Comparison of ENCODE assay signal across 19 mouse cellular contexts in genomic region chr4:104497221-104497620, GRCm38 (mm10).
DNase-seq lines count a peak whose midpoint lies in the region; ATAC-seq and TF ChIP-seq lines count a peak whose summit lies in the region.
"Had no signal": no experiment of that assay in that cellular context is flagged by ENCODE, and none has a peak within 500 bp of the region (broad histone marks: within the 10 kb centered on the region; RNA-seq: fewer than 3 reads in every experiment).

No protein-coding gene starts in this region.

- H3K4me1 ChIP-seq in forebrain, embryonic 10.5 days = peaks cover 70% of the 10 kb centered on the region
- peaks cover 18% of the 10 kb centered on the region for H3K4me1 ChIP-seq in forebrain, embryonic 15.5 days
- H3K4me1 ChIP-seq in midbrain, embryonic 10.5 days = peaks cover 65% of the 10 kb centered on the region
- peaks cover 5% of the 10 kb centered on the region for H3K4me1 ChIP-seq in midbrain, postnatal 0 days (ENCODE audit: insufficient read depth, low read length)
- no peaks in the 10 kb centered on the region for H3K4me1 ChIP-seq in hindbrain, postnatal 0 days (ENCODE audit: insufficient read depth, low read length)
- no peaks in the 10 kb centered on the region for H3K4me1 ChIP-seq in neural tube, embryonic 15.5 days
- H3K4me1 ChIP-seq: heart, embryonic 13.5 days had no signal

- no peaks in the 10 kb centered on the region for H3K36me3 ChIP-seq in forebrain, embryonic 10.5 days (replicated peaks)
- H3K36me3 ChIP-seq in forebrain, embryonic 15.5 days = no peaks in the 10 kb centered on the region
- no peaks in the 10 kb centered on the region for H3K36me3 ChIP-seq in midbrain, embryonic 10.5 days
- H3K36me3 ChIP-seq in midbrain, postnatal 0 days (ENCODE audit: insufficient read depth, low read length) = no peaks in the 10 kb centered on the region
- H3K36me3 ChIP-seq in hindbrain, postnatal 0 days (ENCODE audit: insufficient read depth, low read length) = no peaks in the 10 kb centered on the region
- H3K36me3 ChIP-seq in neural tube, embryonic 15.5 days = no peaks in the 10 kb centered on the region
- H3K36me3 ChIP-seq: heart, embryonic 13.5 days; limb, embryonic 13.5 days; liver, embryonic 15.5 days had no signal

- peaks cover 50% of the 10 kb centered on the region for H3K27me3 ChIP-seq in forebrain, embryonic 10.5 days (ENCODE audit: poor library complexity, severe bottlenecking)
- no peaks in the 10 kb centered on the region for H3K27me3 ChIP-seq in forebrain, embryonic 15.5 days
- peaks cover 6% of the 10 kb centered on the region; the same call in 1 of the 2 replicates for H3K27me3 ChIP-seq in midbrain, embryonic 10.5 days (ENCODE audit: low read depth, poor library complexity, severe bottlenecking)
- H3K27me3 ChIP-seq in midbrain, postnatal 0 days (ENCODE audit: insufficient read depth, low read length) = no peaks in the 10 kb centered on the region
- H3K27me3 ChIP-seq in hindbrain, postnatal 0 days (ENCODE audit: insufficient read depth, low read length) = no peaks in the 10 kb centered on the region
- H3K27me3 ChIP-seq in neural tube, embryonic 15.5 days (replicated peaks) = no peaks in the 10 kb centered on the region
- H3K27me3 ChIP-seq: CH12.LX; liver, embryonic 15.5 days had no signal

- H3K4me2 ChIP-seq in forebrain, embryonic 15.5 days (replicated peaks) = no peak overlapping the region
- no peak overlapping the region for H3K4me2 ChIP-seq in midbrain, postnatal 0 days (ENCODE audit: low read depth, low read length, poor library complexity, severe bottlenecking)
- no peak overlapping the region for H3K4me2 ChIP-seq in hindbrain, postnatal 0 days (ENCODE audit: low read depth, low read length)
- no peak overlapping the region for H3K4me2 ChIP-seq in neural tube, embryonic 15.5 days
- H3K4me2 ChIP-seq: heart, embryonic 13.5 days; limb, embryonic 13.5 days; liver, embryonic 15.5 days had no signal

- 0 out of 2 replicates have a peak overlapping the region, but pooled peaks have one; percentile 3 for H3K4me3 ChIP-seq in forebrain, embryonic 10.5 days
- H3K4me3 ChIP-seq in forebrain, embryonic 15.5 days = no peak overlapping the region
- H3K4me3 ChIP-seq in midbrain, embryonic 10.5 days = no peak overlapping the region
- no peak overlapping the region for H3K4me3 ChIP-seq in midbrain, postnatal 0 days (ENCODE audit: low read depth, low read length)
- no peak overlapping the region for H3K4me3 ChIP-seq in hindbrain, postnatal 0 days (ENCODE audit: low read length)
- H3K4me3 ChIP-seq in neural tube, embryonic 15.5 days (replicated peaks) = no peak overlapping the region
- H3K4me3 ChIP-seq: heart, embryonic 13.5 days; limb, embryonic 13.5 days; liver, embryonic 15.5 days; myocyte had no signal

- no peaks in the 10 kb centered on the region for H3K9me3 ChIP-seq in forebrain, embryonic 10.5 days
- no peaks in the 10 kb centered on the region for H3K9me3 ChIP-seq in forebrain, embryonic 15.5 days
- no peaks in the 10 kb centered on the region for H3K9me3 ChIP-seq in midbrain, embryonic 10.5 days (replicated peaks)
- no peaks in the 10 kb centered on the region for H3K9me3 ChIP-seq in midbrain, postnatal 0 days (ENCODE audit: low read length)
- H3K9me3 ChIP-seq in hindbrain, postnatal 0 days (ENCODE audit: low read length) = no peaks in the 10 kb centered on the region
- no peaks in the 10 kb centered on the region for H3K9me3 ChIP-seq in neural tube, embryonic 15.5 days (replicated peaks)
- H3K9me3 ChIP-seq: heart, embryonic 13.5 days; limb, embryonic 13.5 days; liver, embryonic 15.5 days had no signal

- H3K27ac ChIP-seq in forebrain, embryonic 10.5 days = peak overlapping the region; percentile 80
- no peak overlapping the region for H3K27ac ChIP-seq in forebrain, embryonic 15.5 days (replicated peaks)
- H3K27ac ChIP-seq in midbrain, embryonic 10.5 days (replicated peaks) = peak overlapping the region; percentile 80
- H3K27ac ChIP-seq in midbrain, postnatal 0 days (ENCODE audit: low read depth, low read length) = no peak overlapping the region
- H3K27ac ChIP-seq in hindbrain, postnatal 0 days = no peak overlapping the region
- 0 out of 2 replicates have a peak overlapping the region, but pooled peaks have one; percentile 5 for H3K27ac ChIP-seq in neural tube, embryonic 15.5 days (replicated peaks)
- H3K27ac ChIP-seq: heart, embryonic 13.5 days; limb, embryonic 13.5 days; liver, embryonic 15.5 days had no signal

- no peak for ATAC-seq in forebrain, embryonic 15.5 days (replicated peaks)
- ATAC-seq in midbrain, postnatal 0 days (ENCODE audit: low FRiP score) = no peak
- peak; percentile 55; the same call in 1 of the 2 replicates for ATAC-seq in hindbrain, postnatal 0 days
- 0 out of 2 replicates have a peak, but pooled peaks have one; percentile 50 for ATAC-seq in neural tube, embryonic 15.5 days (ENCODE audit: low FRiP score)

- no peak overlapping the region for H3K9ac ChIP-seq in forebrain, embryonic 15.5 days (replicated peaks)
- H3K9ac ChIP-seq in midbrain, postnatal 0 days (replicated peaks; ENCODE audit: low read length, poor library complexity, severe bottlenecking) = no peak overlapping the region
- no peak overlapping the region; the same call in 1 of the 2 replicates for H3K9ac ChIP-seq in hindbrain, postnatal 0 days (replicated peaks; ENCODE audit: low read length)
- H3K9ac ChIP-seq in neural tube, embryonic 15.5 days (replicated peaks) = no peak overlapping the region
- H3K9ac ChIP-seq: heart, embryonic 13.5 days; limb, embryonic 13.5 days; liver, embryonic 15.5 days had no signal

- no peak for TF ChIP-seq CTCF in midbrain, postnatal 0 days (IDR thresholded peaks at IDR 0.05)
- no peak for TF ChIP-seq CTCF in hindbrain, postnatal 0 days (IDR thresholded peaks at IDR 0.05; ENCODE audit: low read depth)

- DNase-seq in forebrain, embryonic 10.5 days (ENCODE audit: extremely low spot score, low spot score) = peak; percentile 26
- peak; percentile 75 for DNase-seq in midbrain, embryonic 10.5 days (ENCODE audit: low spot score)
- DNase-seq in midbrain, postnatal 0 days (ENCODE audit: low spot score) = no peak
- DNase-seq in hindbrain, postnatal 0 days (ENCODE audit: low spot score) = peak; percentile 26
- no peak for DNase-seq in cerebellum, postnatal 25 days
- DNase-seq in frontal cortex, postnatal 25 days (ENCODE audit: low spot score in 2 of 2) = no peak
- DNase-seq: adrenal gland, postnatal 25 days; cerebellum, adult 8-10 months; heart, postnatal 36 days; kidney, adult 18-20 months; kidney, postnatal 25 days; lung, postnatal 10 days had no signal

- 20% methylated on average over 1 of the region's 1 CpGs for WGBS in forebrain, embryonic 10.5 days
- WGBS in forebrain, embryonic 15.5 days = 16% methylated on average over 1 of the region's 1 CpGs
- 25% methylated on average over 1 of the region's 1 CpGs for WGBS in midbrain, embryonic 10.5 days
- 24% methylated on average over 1 of the region's 1 CpGs for WGBS in midbrain, postnatal 0 days
- WGBS in hindbrain, postnatal 0 days = 32% methylated on average over 1 of the region's 1 CpGs
- 52% methylated on average over 1 of the region's 1 CpGs for WGBS in neural tube, embryonic 15.5 days

Comparison
In these comparisons a context has a peak if more than half of its experiments do, and no peak if none do; other contexts are left out.
1. DNase-seq: peak in forebrain, embryonic 10.5 days (single experiment), midbrain, embryonic 10.5 days (single experiment) and hindbrain, postnatal 0 days (single experiment); none in midbrain, postnatal 0 days (single experiment), cerebellum, postnatal 25 days (0 of 2) and frontal cortex, postnatal 25 days (0 of 2).
2. H3K27ac ChIP-seq: peak in forebrain, embryonic 10.5 days (single experiment), midbrain, embryonic 10.5 days (single experiment) and neural tube, embryonic 15.5 days (single experiment); none in forebrain, embryonic 15.5 days (single experiment), midbrain, postnatal 0 days (single experiment) and hindbrain, postnatal 0 days (single experiment).
3. ATAC-seq: peak in hindbrain, postnatal 0 days (single experiment) and neural tube, embryonic 15.5 days (single experiment); none in forebrain, embryonic 15.5 days (single experiment) and midbrain, postnatal 0 days (single experiment).